Mouse (Mus musculus) common myeloid progenitor, adult 5-6 weeks (primary cell): Measurements from ENCODE around the gene Prkaa1. TPM values are rescaled to one million over a fixed set of nuclear protein-coding genes. Genes with fewer than 3 reads are reported as not detected.
"Not testable (repeated sequence)": the region's sequence is repeated elsewhere in the genome, so short reads cannot be mapped to it uniquely, and the experiment has no call there.

Source experiments
- ATAC-seq: replicated peaks from 2 replicates; pipeline ENCODE4 v1.8.0; 2016; ENCODE audit warnings: low read depth, mild to moderate bottlenecking, moderate TSS enrichment, inconsistent platforms; ENCODE audit not compliant: poor library complexity, severe bottlenecking
- total RNA-seq: library from RNA; stranded (forward); fragments of 200-1000, 187-1606 nt; gene quantifications from 2 replicates; pipeline ENCODE4 v1.2.3, GENCODE M21; 2017

The Prkaa1 gene
- total RNA-seq, 1 experiment from 2014 or later = 39.9 TPM

GRCm38 (mm10) chr15:5128176-5128940 is 15.3 kb upstream of the Prkaa1 start:
- peak; percentile 86 for ATAC-seq

GRCm38 (mm10) chr15:5129111-5129805 is 14.4 kb upstream of the Prkaa1 start:
- no peak for ATAC-seq

GRCm38 (mm10) chr15:5130887-5131668 is 12.6 kb upstream of the Prkaa1 start:
- not testable (repeated sequence) for ATAC-seq

- no peak for ATAC-seq
These were observed 10.4 kb upstream of the Prkaa1 start for GRCm38 (mm10) chr15:5133301-5133700.

GRCm38 (mm10) chr15:5134179-5134578 is 9.5 kb upstream of the Prkaa1 start:
- ATAC-seq = no peak

GRCm38 (mm10) chr15:5134945-5135483 is 8.6 kb upstream of the Prkaa1 start:
- no peak for ATAC-seq

GRCm38 (mm10) chr15:5138021-5138856 is 5.4 kb upstream of the Prkaa1 start:
- ATAC-seq = peak; percentile 22; the same call in 1 of the 2 replicates

GRCm38 (mm10) chr15:5139366-5139765 is 4.3 kb upstream of the Prkaa1 start:
- no peak for ATAC-seq

GRCm38 (mm10) chr15:5139863-5140262 is 3.8 kb upstream of the Prkaa1 start:
- ATAC-seq = peak; percentile 48

- peak; percentile 42 for ATAC-seq
These were observed 3.3 kb upstream of the Prkaa1 start for GRCm38 (mm10) chr15:5140357-5140756.

- ATAC-seq = no peak
These were observed 1.6 kb upstream of the Prkaa1 start for GRCm38 (mm10) chr15:5142047-5142446.

- ATAC-seq = no peak
These were observed 947 bp upstream of the Prkaa1 start for GRCm38 (mm10) chr15:5142714-5143113.

GRCm38 (mm10) chr15:5144021-5144778 is 539 bp downstream of the Prkaa1 start:
- ATAC-seq = peak; percentile 7; the same call in 1 of the 2 replicates

- ATAC-seq = no peak
These were observed 1.7 kb downstream of the Prkaa1 start for GRCm38 (mm10) chr15:5145196-5145945.

GRCm38 (mm10) chr15:5149187-5149586 is 5.5 kb downstream of the Prkaa1 start:
- no peak for ATAC-seq

GRCm38 (mm10) chr15:5152171-5152570 is 8.5 kb downstream of the Prkaa1 start:
- no peak for ATAC-seq

- no peak for ATAC-seq
These were observed 11.0 kb downstream of the Prkaa1 start for GRCm38 (mm10) chr15:5154621-5155020.

- no peak for ATAC-seq
These were observed 11.4 kb downstream of the Prkaa1 start for GRCm38 (mm10) chr15:5155093-5155492.
